Mouse (Mus musculus): ENCODE measurements around the gene Fam107b. TPM values are rescaled to one million over a fixed set of nuclear protein-coding genes. Genes with fewer than 3 reads are reported as not detected.

The Fam107b gene
- polyA plus RNA-seq, 1 experiment from 2014 or later = 42.6 TPM

DNA sequence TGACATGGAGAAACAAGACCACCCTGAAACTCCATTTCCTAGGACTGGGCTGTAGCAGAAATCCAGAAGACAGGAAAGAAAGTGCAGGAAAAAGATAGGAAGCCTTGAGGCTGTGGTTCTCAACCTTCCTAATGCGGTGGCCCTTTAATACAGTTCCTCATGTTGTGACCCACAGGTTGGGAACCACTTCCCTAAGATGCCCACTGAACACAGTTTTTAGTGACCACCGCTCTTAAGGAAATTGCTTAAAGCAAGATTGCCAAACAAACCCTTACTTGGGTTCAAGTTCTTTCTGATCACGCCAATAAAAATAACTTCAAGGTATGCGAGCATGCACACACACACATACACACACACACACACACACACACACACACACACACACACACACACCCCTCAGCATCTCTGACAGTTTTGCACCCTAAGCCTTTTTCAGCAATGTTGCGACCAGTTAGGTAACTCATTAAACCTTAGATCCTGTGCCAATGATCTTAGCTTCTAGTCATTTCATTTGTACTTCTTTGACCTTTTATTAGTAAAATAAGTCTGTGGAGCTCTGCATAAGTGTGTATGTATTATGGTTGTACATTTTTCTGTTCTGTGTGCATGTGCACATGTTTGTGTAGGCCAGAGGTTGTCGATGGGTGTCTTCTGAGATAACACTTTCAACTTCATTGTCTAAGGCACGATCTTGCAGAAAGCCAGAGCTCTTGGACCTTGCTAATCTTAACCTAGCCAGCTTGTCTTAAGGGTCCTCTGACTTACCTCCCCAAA is 53.1 kb downstream of the Fam107b start:
- no peak overlapping the region for H3K27ac ChIP-seq
- H3K36me3 ChIP-seq (replicated peaks) = no peaks in the 10 kb centered on the region
- H3K27me3 ChIP-seq (ENCODE audit: poor library complexity, severe bottlenecking) = no peaks in the 10 kb centered on the region
- 91% methylated on average over 7 of the region's 7 CpGs for WGBS
- H3K9me3 ChIP-seq = no peaks in the 10 kb centered on the region
- DNase-seq (ENCODE audit: extremely low spot score, low spot score) = no peak
- no peak overlapping the region for H3K4me3 ChIP-seq
- H3K4me1 ChIP-seq = no peaks in the 10 kb centered on the region

DNA sequence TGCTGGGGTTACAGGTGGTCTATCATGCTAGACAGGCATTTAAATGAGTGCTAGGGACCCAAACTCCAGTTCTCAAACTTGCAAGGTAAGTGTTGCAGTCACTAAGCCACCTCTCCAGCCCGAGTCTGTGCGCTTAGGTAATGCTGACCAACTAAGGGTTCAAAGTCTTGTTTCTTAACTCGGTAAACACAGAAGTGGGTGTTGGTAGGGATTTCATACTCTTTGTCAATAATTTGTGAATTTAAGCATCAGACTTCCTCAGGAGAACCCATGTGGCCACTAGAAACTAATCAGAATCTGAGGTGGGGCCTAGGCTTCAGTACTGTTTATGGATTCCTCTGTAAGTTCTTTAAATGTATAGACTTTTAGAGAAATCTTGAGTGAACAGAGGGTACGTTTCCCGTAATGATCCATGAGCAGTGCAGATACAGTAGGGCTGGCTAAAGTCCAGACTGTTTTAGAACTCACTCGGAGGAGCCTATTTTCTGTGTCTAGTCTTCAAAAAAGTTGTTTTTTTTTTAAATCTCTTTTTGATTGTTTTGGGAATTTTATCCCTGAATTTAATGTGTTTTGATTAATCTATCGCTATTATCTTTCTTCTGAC is 53.8 kb downstream of the Fam107b start:
- H3K36me3 ChIP-seq (replicated peaks) = no peaks in the 10 kb centered on the region
- H3K27ac ChIP-seq = no peak overlapping the region
- no peaks in the 10 kb centered on the region for H3K27me3 ChIP-seq (ENCODE audit: poor library complexity, severe bottlenecking)
- no peak for DNase-seq (ENCODE audit: extremely low spot score, low spot score)
- no peaks in the 10 kb centered on the region for H3K4me1 ChIP-seq
- 91% methylated on average over 7 of the region's 7 CpGs for WGBS
- H3K4me3 ChIP-seq = no peak overlapping the region
- no peaks in the 10 kb centered on the region for H3K9me3 ChIP-seq

DNA sequence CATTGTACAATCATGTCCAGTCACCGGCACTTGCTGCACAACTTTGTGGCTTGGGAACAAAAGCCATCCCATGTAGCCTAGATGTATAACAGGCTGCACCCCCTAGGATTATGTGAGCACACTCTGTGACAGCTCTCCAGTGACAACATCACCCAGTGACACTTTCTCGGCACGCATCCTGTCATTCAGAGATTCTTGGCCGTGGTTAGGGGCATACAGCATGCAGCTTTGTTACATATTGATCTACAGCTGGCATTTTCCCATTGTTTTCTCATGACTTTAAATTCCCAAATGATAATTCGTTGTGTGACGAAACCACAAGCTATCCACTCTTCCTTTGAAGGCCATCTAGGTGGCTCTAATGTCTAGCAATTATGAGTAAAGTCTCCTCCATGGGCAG is 58.8 kb downstream of the Fam107b start:
- DNase-seq (ENCODE audit: extremely low spot score, low spot score) = no peak
- Histone ChIP-seq H3K27me3 (ENCODE audit: poor library complexity, severe bottlenecking) (no peaks in the 10 kb centered on the region), H3K36me3 (replicated peaks) (no peaks in the 10 kb centered on the region), H3K4me1 (no peaks in the 10 kb centered on the region), H3K27ac (no peak overlapping the region), H3K4me3 (no peak overlapping the region), H3K9me3 (no peaks in the 10 kb centered on the region; the same call in 1 of the 2 replicates)
- WGBS = 88% methylated on average over 6 of the region's 6 CpGs

DNA sequence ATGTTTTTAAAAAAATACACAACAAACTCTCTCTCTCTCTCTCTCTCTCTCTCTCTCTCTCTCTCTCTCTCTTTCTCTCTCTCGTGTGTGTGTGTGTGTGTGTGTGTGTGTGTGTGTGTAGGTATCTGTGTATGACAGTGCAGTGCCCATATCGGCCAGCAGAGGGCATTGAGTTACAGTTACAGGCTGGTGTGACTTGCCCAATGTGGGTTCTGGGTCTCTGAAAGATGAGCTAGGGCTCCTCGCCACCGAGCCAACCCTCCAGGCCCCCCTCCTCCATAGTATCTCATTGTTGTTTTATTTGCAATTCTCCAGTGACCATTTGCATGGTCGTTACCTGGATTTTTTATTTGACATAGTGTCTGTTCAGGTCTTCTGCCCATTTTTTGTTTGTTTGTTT is 59.5 kb downstream of the Fam107b start:
- no peaks in the 10 kb centered on the region for H3K4me1 ChIP-seq
- H3K9me3 ChIP-seq = no peaks in the 10 kb centered on the region; the same call in 1 of the 2 replicates
- H3K36me3 ChIP-seq (replicated peaks) = no peaks in the 10 kb centered on the region
- DNase-seq (ENCODE audit: extremely low spot score, low spot score) = no peak
- WGBS = 87% methylated on average over 5 of the region's 5 CpGs
- H3K27ac ChIP-seq = no peak overlapping the region
- H3K4me3 ChIP-seq = no peak overlapping the region
- H3K27me3 ChIP-seq (ENCODE audit: poor library complexity, severe bottlenecking) = no peaks in the 10 kb centered on the region

DNA sequence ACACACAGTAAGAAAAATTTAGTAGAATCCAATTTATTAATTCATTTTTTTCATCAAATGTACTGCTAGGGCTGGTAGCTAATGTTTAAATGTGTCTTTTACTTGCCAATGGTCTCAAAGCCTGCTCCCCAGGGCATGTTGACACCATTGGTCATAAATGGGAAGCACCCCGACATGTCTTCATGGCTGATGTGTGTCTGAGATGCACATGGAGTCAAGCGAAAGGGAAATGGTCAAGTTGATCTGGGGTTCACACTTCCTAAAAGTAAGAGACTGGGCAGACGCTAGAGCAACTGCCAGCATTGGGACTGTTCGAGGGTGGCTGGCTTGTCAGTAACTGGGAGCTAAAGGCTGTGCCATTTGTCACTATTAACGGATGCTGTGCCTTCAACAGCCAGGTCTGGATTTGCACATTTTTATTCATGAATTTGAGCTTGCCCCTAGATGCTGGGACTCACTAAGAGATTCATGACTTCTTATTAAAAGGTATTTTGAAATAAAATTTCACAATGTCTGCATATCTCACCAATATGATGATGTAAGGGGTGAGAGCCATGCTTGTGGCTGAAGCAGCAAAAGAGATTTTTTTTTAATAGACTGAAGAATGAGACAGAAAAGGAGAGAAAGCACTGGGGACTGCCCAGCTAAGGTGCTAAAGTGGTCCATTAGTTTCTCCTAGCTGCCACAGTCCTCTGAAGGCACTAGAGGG is 60.6 kb downstream of the Fam107b start:
- 88% methylated on average over 5 of the region's 5 CpGs for WGBS
- Histone ChIP-seq H3K36me3 (replicated peaks) (no peaks in the 10 kb centered on the region), H3K4me3 (no peak overlapping the region), H3K4me1 (no peaks in the 10 kb centered on the region), H3K27ac (no peak overlapping the region), H3K9me3 (no peaks in the 10 kb centered on the region; the same call in 1 of the 2 replicates), H3K27me3 (ENCODE audit: poor library complexity, severe bottlenecking) (no peaks in the 10 kb centered on the region)
- no peak for DNase-seq (ENCODE audit: extremely low spot score, low spot score)

DNA sequence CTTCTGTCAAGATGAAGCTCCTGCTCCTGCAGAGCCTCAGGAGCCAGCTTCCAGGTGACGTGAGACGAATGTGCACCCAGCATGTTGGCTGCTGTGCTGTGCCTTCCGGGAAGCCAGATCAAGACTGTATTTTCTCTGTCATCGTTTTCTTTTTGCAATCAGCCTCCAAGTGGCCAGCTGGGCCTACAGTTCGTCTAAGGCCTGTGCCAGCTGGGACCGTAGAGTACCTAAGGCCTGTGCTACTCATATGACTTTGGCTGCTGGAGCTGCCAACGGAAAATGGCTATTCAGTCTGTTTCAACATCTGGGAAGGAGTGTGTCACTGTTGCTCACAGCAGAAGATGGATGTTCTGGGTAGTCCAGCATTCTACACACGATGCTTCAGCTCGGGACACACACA is 62.8 kb downstream of the Fam107b start:
- no peak for DNase-seq (ENCODE audit: extremely low spot score, low spot score)
- H3K9me3 ChIP-seq = no peaks in the 10 kb centered on the region; the same call in 1 of the 2 replicates
- WGBS = 89% methylated on average over 9 of the region's 9 CpGs
- H3K27me3 ChIP-seq (ENCODE audit: poor library complexity, severe bottlenecking) = no peaks in the 10 kb centered on the region
- H3K4me1 ChIP-seq = no peaks in the 10 kb centered on the region
- H3K4me3 ChIP-seq = no peak overlapping the region
- H3K27ac ChIP-seq = no peak overlapping the region
- H3K36me3 ChIP-seq (replicated peaks) = no peaks in the 10 kb centered on the region

DNA sequence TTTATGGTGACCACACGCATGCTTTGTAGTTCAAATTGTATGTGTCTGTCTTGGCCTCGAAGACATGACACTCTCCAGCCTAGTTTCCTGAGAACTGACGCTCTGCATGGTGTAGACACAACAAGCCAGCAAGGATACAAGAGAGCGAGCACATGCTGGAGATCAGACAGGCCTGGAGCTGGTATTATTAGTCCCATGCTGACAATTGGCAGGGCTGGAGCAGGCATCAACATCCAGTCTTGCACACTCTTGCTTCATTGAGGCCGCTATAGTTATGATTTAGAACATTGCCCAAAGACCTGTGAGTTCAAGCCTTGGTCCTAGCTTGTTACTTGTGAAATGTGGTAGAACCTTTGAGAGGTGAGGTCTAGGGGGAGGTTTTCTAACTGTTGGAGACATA is 66.5 kb downstream of the Fam107b start:
- no peak for DNase-seq (ENCODE audit: extremely low spot score, low spot score)
- Histone ChIP-seq H3K4me3 (no peak overlapping the region), H3K9me3 (no peaks in the 10 kb centered on the region), H3K4me1 (no peaks in the 10 kb centered on the region), H3K36me3 (replicated peaks) (no peaks in the 10 kb centered on the region), H3K27me3 (ENCODE audit: poor library complexity, severe bottlenecking) (no peaks in the 10 kb centered on the region), H3K27ac (no peak overlapping the region)
- 88% methylated on average over 5 of the region's 5 CpGs for WGBS

DNA sequence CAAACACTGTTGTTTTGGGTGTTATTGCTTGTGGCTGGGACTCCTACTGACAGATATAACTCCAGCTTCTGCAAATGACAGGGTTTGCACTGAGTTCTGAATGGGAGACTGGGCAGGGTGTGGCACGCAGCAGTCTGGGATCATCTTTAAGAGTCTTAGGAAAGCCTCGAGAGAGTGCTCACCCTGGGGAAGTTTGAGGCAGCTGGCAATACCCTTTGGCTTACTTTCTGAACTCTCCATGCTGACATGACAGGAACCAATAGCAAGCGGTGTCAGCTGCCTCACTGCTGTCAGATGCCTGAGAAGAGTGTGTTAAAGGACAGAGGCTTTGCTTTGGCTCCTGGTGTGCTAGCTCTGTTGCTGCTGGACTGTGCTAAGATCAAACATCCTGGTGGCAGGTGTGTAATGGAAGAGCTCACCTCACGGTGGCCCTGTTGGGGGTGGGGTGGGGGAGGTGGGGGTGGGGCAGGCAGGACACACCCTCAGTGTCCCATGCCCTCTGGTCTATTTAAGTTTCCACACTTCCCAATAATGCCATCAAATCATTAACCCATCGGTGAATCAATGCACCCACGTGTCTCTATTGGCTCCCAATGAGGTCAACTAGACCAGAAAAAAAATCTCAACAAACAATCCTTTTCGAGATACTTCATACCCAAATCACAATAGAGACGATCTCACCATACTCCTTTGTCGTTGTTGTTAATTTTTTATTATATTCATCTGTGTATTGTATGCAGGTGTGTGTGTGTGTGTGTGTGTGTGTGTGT is 70.9 kb downstream of the Fam107b start:
- H3K36me3 ChIP-seq (replicated peaks) = no peaks in the 10 kb centered on the region
- H3K4me1 ChIP-seq = no peaks in the 10 kb centered on the region
- no peaks in the 10 kb centered on the region for H3K9me3 ChIP-seq
- H3K4me3 ChIP-seq = no peak overlapping the region
- DNase-seq (ENCODE audit: extremely low spot score, low spot score) = no peak
- no peak overlapping the region for H3K27ac ChIP-seq
- 79% methylated on average over 9 of the region's 9 CpGs for WGBS
- no peaks in the 10 kb centered on the region for H3K27me3 ChIP-seq (ENCODE audit: poor library complexity, severe bottlenecking)

DNA sequence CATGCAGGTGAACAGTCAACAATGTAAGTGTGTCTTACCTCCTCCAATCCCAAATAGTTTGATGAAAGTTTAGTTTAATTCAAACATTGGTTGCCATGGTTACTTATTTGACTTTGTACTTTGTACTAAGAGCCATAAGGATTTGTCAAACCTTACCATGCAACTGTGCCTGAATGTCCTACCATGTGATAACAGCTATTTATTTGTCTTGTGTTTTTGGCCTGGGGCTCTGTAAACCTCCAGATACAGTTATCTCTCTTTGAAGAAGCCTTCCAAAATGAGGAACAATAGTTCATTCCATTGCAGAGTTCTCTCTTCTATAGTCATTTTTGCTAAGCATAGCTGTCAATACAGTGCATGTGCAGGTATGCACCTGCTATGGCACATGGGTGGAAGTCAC is 72.7 kb downstream of the Fam107b start:
- Histone ChIP-seq H3K27ac (no peak overlapping the region), H3K36me3 (replicated peaks) (no peaks in the 10 kb centered on the region), H3K9me3 (no peaks in the 10 kb centered on the region), H3K4me1 (no peaks in the 10 kb centered on the region), H3K4me3 (no peak overlapping the region), H3K27me3 (ENCODE audit: poor library complexity, severe bottlenecking) (no peaks in the 10 kb centered on the region)
- DNase-seq (ENCODE audit: extremely low spot score, low spot score) = no peak

DNA sequence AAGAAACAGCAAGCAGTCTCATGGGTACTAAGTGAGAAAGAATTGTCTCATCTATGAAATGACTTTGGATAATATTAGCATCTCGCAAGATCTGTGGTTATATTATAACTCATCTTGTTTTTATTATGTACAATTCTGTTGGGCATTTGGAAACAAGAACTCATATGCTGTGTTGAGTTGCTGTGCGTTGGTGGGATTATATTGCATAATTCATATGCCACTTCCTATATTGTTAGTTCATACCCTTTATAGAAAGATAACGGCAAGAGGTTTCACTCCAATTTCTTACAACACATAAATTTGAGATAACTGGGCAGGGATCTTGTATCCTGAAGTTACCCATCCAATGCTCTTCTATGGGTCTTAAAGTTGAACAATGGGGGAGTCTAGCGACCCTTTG is 75.5 kb downstream of the Fam107b start:
- Histone ChIP-seq H3K4me3 (no peak overlapping the region), H3K36me3 (replicated peaks) (no peaks in the 10 kb centered on the region), H3K4me1 (no peaks in the 10 kb centered on the region), H3K27ac (no peak overlapping the region), H3K27me3 (ENCODE audit: poor library complexity, severe bottlenecking) (no peaks in the 10 kb centered on the region), H3K9me3 (no peaks in the 10 kb centered on the region)
- DNase-seq (ENCODE audit: extremely low spot score, low spot score) = no peak
- WGBS = 94% methylated on average over 4 of the region's 4 CpGs

DNA sequence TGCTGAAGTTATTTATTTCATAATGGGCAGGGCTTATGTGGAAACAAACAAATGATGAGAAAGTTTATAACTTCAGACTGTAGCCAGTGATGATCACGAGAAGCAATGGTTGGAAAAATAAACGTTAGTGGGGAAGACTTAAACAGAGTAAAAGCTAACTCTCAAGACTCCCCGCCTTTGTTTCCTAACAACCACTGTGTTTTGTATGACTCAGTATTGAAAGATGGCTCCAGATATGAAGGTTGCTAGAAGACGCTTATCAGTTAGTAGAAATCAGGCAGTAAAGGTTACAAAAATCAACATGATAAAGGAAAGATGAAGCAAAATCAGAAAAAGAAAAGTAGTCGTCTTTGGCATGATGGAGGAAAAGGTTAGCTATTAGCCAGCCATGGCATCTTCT is 78.9 kb downstream of the Fam107b start:
- Histone ChIP-seq H3K4me1 (no peaks in the 10 kb centered on the region), H3K27me3 (ENCODE audit: poor library complexity, severe bottlenecking) (no peaks in the 10 kb centered on the region), H3K4me3 (no peak overlapping the region), H3K9me3 (no peaks in the 10 kb centered on the region), H3K27ac (no peak overlapping the region), H3K36me3 (replicated peaks) (no peaks in the 10 kb centered on the region)
- WGBS = 84% methylated on average over 5 of the region's 5 CpGs
- no peak for DNase-seq (ENCODE audit: extremely low spot score, low spot score)

DNA sequence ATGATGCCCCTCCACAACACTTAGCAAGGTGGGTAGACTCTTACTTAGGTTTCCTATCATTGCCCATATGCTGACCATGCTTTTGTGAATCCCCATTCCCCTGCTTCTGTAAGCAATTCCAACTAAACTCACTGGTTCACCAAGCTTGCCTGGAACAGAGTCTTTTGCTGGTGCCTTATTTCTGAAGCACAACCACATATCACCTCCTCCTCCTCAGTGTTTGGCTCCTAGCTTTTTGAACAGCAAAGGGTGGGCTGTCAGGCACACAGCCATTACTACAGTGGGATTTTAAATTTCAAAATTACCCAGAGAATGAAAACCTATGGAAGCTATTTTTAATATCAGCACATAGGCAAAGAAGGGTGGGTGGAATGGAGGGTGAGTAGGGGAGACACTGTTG is 84.3 kb downstream of the Fam107b start:
- no peak for DNase-seq (ENCODE audit: extremely low spot score, low spot score)
- Histone ChIP-seq H3K27me3 (ENCODE audit: poor library complexity, severe bottlenecking) (no peaks in the 10 kb centered on the region), H3K36me3 (replicated peaks) (no peaks in the 10 kb centered on the region), H3K9me3 (no peaks in the 10 kb centered on the region), H3K27ac (no peak overlapping the region), H3K4me1 (peaks cover 17% of the 10 kb centered on the region), H3K4me3 (no peak overlapping the region)

DNA sequence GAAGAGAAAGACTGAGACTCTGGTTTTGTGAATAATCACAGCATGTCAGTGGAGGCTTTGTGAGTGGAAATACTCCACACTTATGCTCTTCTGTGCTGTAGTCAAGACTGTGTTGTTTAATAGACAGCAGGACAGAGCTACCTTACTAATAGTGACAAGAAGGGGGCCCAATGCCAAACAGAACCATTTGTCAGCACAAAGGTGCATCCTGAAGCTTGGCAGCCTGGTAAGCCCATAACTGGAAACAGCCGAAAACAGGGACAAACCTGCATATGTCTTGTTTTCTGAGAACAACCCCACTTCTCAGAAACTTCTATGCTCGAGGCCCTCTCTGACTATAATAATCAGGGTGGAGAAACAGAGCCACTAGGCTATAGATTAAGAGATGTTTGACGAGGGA is 85.8 kb downstream of the Fam107b start:
- H3K27ac ChIP-seq = no peak overlapping the region
- H3K4me3 ChIP-seq = no peak overlapping the region
- no peaks in the 10 kb centered on the region for H3K9me3 ChIP-seq
- H3K27me3 ChIP-seq (ENCODE audit: poor library complexity, severe bottlenecking) = no peaks in the 10 kb centered on the region
- H3K36me3 ChIP-seq (replicated peaks) = no peaks in the 10 kb centered on the region
- WGBS = 84% methylated on average over 3 of the region's 3 CpGs
- DNase-seq (ENCODE audit: extremely low spot score, low spot score) = no peak
- H3K4me1 ChIP-seq = peaks cover 17% of the 10 kb centered on the region
